Mouse (Mus musculus): ENCODE data around the gene Cdc34.

Cdc34 gene
- long read RNA-seq, experiment 1, partial matches to known transcripts = 3 of 8 reads
- long read RNA-seq, experiment 1, other reads (novel, unspliced or antisense) = 1 of 8 reads
- long read RNA-seq, experiment 2, partial matches to known transcripts = 0 of 1 reads
- long read RNA-seq, experiment 2, other reads (novel, unspliced or antisense) = 0 of 1 reads

DNA sequence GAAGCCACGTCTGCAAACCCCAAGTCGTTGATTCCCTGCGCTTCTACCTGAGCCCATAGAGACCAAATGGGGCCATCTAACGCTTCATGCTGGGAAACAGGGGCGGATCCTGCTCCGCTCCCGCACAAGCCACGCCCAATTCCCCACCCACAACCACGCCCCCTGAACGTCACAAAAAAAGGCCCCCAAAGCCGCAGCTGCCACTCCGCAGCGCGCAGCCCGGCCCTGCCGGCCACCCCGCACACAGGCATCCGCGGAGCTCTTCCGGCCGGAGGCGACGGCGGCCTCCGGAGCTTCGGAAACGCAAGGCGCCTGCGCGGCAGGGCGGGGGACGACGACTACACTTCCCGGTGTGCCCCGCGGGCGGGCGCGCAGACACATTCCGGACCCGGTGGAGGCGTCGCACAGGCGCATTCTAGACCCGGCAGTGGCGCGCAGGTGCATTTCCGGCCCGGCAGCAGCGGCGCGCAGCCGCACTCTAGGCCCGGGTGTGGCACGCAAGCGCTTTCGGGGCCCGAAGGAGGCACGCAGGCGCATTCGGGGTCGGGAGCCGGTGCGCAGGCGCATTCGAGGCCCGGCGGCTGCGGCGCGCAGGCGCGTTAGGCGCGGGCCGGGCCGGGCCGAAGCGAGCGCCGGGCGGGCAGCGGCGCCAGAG lies at the start of gene Cdc34:
Cdc34 (plus strand) TSS at position 605 of the 655 bp plus-strand sequence.
- intact Hi-C loops (cut with DNase I) = no loop called here

GRCm38 (mm10) chr10:79633006-79633777 lies 48.8 kb upstream of the Cdc34 start:
- intact Hi-C loops (cut with DNase I) = no loop called here

DNA sequence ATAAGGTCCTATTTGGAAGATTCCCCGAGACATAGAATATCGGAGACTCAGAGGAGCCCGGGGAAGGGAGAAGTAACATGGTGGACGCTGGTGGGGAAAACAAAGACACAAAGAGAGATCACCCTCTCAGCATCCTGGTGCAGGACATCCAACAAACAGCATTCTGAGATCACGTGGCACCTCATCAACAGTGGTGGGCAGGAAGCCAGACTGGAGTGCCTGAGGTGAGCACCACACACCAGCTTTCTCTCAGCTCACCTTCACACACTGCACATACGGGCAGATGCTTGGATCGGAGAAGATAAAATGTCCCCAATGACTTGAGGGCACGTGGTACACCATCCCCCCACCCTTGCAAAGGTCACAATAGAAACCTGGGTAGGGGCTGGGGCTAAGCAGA lies 45.7 kb upstream of the Cdc34 start:
- intact Hi-C loops (cut with DNase I) = no loop called here

- intact Hi-C loops (cut with DNase I) = no loop called here
Observed at GRCm38 (mm10) chr10:79637128-79638110, 44.6 kb upstream of the Cdc34 start, which contains the start of gene Shc2. Shc2 (minus strand) TSS chr10:79637918.

- intact Hi-C loops (cut with DNase I) = no loop called here
Observed at GRCm38 (mm10) chr10:79638486-79639204, 43.4 kb upstream of the Cdc34 start.

- intact Hi-C loops (cut with DNase I) = loop anchor here (5.0 kb wide), 1 partner anchor 33 kb away; the partner anchor contains the start of gene C2cd4c
Observed at GRCm38 (mm10) chr10:79645711-79646110, 36.3 kb upstream of the Cdc34 start, which contains the start of gene Odf3l2. Odf3l2 (minus strand) TSS chr10:79645738.

DNA sequence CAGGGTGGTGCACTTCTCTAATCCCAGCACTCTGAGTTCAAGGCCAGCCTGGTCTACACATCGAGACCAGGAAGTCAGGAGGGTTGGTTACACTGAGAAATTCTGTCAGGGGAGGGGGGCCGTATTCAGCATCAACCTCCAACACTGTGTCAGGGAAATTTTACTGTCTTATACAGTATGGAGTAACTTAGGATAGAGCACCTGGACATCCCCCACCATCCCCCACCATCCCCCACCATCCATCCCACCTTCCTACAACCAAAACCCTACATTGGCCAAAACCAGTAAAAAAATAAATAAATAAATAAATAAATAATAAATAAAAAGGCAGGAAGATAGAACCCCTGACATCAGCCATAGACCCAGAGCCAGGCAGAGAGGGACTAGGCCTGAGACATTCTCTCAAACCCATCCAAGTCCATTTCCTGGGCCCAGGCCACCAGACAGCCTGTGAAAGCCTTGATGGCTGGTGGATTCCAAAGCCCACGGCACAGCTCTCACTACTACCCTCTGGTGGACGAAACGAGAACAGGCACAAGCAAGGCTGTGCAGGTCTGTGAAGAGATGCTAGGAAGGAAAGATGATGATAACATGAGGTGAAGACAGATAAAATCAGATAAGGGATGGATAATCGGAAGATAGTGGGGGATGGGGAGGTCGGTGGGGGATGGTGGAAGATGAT lies 32.8 kb upstream of the Cdc34 start:
- intact Hi-C loops (cut with DNase I) = loop anchor here (2.0 to 5.0 kb wide), 2 partner anchors 37 to 54 kb away; partner anchors contain the start of gene C2cd4c

DNA sequence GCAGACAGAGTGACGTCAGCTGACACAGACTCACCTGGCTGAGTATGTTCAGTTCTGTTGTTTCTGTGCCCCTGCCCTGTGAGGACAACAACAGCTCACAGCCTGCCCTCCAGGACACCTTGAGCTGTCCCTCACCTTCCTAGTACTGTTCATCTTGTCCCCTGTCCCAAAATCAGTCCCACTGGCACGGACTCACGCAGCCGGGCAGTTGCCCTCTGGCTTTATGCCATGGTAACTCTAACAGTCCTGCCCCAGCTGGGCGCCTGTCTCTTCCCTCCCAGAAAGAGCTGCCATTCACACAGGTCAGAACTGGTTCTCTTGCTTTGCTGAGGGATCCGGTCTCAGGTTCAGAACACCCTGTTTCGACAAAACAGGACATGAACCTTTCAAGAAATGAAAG lies 29.2 kb upstream of the Cdc34 start:
- intact Hi-C loops (cut with DNase I) = no loop called here

DNA sequence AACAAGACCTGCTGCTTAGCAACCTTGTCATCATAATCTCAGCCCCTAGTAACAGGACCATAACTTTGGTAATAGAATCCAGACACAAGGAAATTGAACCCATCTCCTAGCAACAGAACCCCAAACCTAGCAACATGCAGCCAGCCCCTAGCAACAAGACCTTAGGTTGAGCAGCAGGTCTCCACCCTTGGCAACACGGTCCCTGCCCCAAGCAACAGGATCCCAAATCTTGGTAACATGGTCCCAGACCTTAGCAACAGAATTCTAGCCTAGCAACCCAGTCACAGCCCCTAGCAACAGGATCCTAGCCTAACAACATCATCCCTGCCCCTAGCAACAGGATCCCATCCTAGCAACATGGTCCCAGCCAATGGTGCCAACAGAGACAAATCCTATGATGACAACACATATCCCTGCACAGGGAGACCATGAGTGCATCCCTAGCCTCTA lies 27.0 kb upstream of the Cdc34 start:
- intact Hi-C loops (cut with DNase I) = no loop called here

DNA sequence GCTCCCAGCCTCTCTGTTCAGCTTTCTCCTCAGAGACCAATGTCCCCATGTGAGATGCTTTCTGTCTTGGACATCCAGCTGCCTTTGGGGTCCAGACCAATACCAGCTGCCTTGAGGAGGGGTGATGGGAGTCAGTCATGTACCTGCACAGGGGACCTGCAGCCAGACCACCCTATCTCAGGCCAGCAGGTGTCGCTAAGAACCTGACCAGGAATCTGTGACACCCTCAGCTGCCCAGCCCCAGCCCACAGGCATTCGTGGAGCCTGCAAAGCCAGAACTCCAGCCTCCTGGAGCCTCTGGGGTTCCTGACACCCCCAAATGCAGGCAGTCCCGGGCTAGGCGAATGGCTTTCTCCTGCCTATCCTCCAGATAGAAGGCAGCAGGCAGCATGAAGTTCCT lies 23.2 kb upstream of the Cdc34 start:
- intact Hi-C loops (cut with DNase I) = no loop called here

GRCm38 (mm10) chr10:79660298-79660697 lies 21.7 kb upstream of the Cdc34 start:
- intact Hi-C loops (cut with DNase I) = no loop called here

DNA sequence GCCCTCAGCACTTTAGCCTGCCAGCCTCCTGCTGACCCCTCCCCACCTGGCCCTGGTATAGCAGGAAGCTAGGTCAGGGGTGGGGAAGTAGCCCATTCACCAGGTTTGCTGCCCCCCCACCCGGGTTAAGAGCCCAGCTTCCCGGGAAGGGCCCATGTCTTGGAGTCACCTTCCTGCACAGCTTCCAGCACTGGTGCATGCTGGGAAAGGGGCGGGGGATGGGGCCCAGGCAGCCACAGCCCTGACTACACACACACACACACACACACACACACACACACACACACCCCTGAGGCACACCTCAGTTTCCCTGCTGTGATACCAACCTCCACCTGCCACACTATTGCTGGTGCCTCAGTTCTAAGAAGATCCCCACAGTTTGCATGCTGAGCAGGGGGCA lies 20.1 kb upstream of the Cdc34 start:
- intact Hi-C loops (cut with DNase I) = no loop called here

GRCm38 (mm10) chr10:79664131-79664665 lies 17.8 kb upstream of the Cdc34 start, which contains the start of gene Madcam1:
Madcam1 (plus strand) TSS chr10:79664559.
- intact Hi-C loops (cut with DNase I) = no loop called here

- intact Hi-C loops (cut with DNase I) = loop anchor here (5.0 kb wide), 1 partner anchor 68 kb away; no protein-coding TSS in a partner anchor
Observed at GRCm38 (mm10) chr10:79665051-79665450, 16.9 kb upstream of the Cdc34 start.

GRCm38 (mm10) chr10:79666493-79666892 lies 15.5 kb upstream of the Cdc34 start:
- intact Hi-C loops (cut with DNase I) = loop anchor here (5.0 kb wide), 1 partner anchor 69 kb away; no protein-coding TSS in a partner anchor

GRCm38 (mm10) chr10:79668076-79668475 lies 13.9 kb upstream of the Cdc34 start:
- intact Hi-C loops (cut with DNase I) = loop anchor here (5.0 kb wide), 1 partner anchor 71 kb away; no protein-coding TSS in a partner anchor

GRCm38 (mm10) chr10:79668771-79669575 lies 13.0 kb upstream of the Cdc34 start, which contains the start of gene Tpgs1:
Tpgs1 (plus strand) TSS chr10:79669369.
- intact Hi-C loops (cut with DNase I) = loop anchor here (5.0 kb wide), 1 partner anchor 72 kb away; no protein-coding TSS in a partner anchor

GRCm38 (mm10) chr10:79669576-79670057 lies 12.4 kb upstream of the Cdc34 start:
- intact Hi-C loops (cut with DNase I) = loop anchor here (5.0 kb wide), 1 partner anchor 72 kb away; no protein-coding TSS in a partner anchor

Measured in adrenal gland (tissue).